Mouse (Mus musculus): ENCODE results near the gene Bricd5.
"Not testable (repeated sequence)": the region's sequence is repeated elsewhere in the genome, so short reads cannot be mapped to it uniquely, and the experiment has no call there.

Gene Bricd5

DNA sequence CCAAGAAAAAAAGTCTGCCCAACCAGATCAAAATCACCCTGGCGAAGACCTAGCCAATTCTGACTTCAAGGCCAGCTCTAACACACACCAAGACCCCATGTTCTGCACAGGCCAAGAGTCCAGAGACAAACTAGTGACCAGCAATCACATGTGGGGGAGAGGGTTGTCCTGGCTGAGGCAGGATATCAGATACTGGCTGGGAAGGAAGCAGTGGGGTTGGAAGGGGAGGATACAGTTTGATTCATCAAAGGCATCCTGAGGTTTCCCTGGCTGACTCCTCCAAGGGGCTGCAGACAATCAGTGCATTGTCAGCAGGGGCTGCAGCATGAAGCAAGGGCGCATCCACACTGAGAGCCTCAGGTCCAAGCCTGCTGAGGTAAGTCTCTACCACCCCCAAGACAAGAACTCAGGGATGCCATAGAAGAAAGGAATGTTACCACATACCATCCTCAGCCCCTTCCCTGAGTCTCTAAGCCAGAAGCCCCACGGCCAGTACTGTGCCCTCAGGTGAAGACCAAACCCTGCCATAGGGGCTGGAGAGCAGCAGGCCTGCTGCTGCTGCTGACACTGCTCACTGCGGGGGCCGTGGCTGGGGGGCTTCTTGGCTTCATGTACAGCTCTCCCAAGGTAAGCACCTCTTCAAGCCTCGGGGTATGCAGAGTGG is at the start of gene Bricd5:
Gene Bricd5 (plus strand): TSS at position 273 of the 664 bp plus-strand sequence.
- DNase-seq (ENCODE audit: low spot score in 2 of 2), result no peak

DNA sequence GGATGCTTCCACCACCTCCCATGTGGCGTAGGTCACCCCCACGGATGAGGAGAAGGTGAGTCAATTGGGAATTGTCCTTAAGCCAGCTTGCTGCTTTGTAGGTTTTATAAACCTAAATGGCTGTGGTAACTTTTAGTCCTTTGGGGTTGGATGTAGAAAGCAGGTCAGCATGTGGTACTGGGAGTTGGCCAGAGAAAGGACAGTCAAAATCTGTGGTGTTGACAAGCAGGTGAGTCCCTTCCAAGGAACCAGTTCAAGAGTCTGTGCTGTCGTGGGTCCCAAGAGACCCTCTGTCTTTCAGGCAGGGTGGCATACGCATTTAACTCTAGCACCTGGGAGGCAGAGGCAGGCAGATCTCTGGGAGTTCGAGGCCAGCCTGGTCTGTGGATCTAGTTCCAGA is 49.2 kb upstream of the Bricd5 start:
- DNase-seq (ENCODE audit: low spot score in 2 of 2), result no peak

DNA sequence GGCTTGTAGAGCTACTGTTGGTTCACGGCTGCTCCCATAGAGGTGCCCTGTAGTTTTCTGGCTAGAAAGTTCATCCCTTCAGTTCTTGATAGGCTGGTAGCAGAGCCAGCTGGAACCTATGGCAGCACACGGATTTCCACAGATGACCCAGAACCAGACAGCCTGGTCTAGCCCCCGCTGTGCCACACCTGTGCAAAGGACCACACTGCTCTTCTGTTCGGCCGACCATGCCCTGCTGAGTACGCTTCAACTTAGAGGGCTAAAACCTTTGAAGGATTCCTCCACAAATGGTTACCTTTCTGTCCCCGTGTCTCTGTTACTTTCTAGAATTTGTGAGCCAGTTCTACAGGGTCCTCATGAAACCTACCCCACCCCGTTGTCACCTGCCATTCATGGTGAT is 48.4 kb upstream of the Bricd5 start:
- not testable (repeated sequence) for DNase-seq (ENCODE audit: low spot score in 2 of 2)

DNA sequence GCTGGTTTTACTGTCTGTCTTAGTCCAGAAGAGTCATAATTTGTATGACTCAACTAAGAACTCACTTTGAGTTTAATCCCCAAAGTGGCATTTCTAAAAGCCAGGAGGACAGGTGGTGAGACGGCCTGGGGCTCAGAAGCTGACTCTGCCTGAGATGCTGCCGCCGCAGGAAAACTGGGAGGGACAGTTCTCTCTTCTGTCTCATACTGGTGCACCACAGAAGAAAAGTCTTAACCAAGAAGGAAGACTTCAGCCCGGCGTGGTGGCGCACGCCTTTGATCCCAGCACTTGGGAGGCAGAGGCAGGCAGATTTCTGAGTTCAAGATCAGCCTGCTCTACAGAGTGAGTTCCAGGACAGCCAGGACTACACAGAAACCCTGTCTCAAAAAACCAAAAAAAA is 47.8 kb upstream of the Bricd5 start:
- DNase-seq (ENCODE audit: low spot score in 2 of 2), result no peak

DNA sequence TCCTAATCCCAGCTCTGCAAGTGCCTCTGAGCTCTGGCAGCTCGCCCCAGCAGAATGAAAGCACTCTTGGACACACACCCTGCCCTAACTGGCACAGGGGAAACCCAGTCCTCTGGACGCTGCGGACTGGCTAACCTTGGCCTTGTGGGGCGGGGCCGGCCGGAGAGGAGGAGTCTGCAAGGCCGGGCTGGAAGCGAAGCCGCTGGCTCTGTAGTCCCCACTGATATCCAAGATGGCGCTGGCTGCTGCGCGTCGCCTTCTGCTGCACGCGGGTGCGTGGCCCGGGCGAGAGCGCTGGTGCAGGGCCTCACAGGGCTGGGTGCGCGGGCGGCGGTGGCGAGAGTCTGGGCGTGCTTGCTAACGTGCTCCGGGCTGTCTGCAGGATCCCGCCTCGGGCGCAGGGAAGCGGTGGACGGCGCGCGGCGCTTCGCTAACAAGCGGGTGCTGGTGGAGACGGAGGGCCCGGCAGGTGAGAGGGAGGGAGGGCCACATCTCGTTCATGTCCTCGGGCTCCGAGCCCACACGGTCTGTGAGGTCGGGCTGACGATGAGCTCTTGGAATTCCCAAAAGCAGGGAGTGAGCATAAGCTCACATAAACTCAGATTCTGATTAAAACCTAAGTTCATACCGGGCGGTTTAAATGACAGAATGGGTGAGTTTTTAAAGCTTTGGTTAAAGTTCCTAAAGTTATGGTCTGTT is 47.1 kb upstream of the Bricd5 start, which contains the start of gene Eci1:
Gene Eci1 (plus strand): TSS at position 171 of the 699 bp plus-strand sequence.
- DNase-seq (ENCODE audit: low spot score in 2 of 2), result peak; percentile 87 to 89

DNA sequence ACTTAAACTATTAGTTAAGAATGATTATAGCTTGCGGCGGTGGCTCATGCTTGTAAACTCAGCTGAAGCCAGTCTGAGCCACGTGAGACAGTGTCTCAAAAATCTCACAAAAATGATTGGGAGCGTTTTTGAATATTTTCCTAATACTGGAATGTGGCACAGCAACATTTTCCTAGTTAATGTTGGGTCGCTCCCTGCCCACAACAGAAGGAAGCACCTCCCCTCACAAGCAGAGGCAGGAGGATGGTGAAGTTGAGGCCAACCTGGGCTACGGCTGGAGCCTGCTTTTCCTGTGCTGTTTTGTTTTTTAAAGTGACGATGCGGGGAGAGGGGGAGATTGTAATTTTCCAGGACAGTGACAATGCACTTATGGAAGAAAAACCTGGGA is 46.5 kb upstream of the Bricd5 start:
- DNase-seq (ENCODE audit: low spot score in 2 of 2), result no peak

DNA sequence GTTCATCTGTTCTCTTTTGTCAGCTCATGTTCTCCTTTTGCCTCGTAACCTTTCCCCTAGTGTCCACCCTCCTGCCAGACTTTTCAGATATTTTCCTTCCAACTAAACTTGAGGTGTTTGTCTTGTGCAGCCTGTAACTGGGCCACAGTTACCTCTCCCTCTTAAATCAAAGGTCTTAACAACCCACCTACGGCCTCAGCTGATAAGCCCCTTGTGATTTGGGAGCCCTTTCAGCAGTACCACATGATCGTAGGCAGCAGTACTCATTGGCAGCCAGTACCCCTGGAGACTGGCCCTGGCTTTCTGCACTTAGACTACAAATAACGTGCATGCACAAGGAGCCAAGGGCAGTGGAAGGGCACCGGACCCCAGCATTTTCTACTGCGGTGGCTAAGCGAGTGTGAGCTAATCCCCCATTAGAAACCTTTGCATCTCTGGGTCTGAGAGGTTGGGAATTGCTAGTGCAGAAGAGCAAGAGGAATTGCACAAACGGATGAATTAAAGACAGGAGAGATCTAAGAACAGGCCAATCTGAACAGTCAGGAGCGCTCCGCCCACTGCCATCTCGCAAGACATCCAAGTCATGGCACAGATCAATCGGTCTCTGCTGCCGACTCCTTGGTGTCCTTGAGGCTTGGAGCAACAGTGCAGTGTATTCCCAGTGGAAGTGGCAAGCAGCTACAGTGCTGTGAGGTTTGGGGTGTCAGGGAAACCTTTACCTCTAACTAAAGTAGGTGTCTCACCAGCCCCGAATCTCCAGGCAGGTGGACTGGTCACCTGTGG is 44.3 kb upstream of the Bricd5 start:
- DNase-seq (ENCODE audit: low spot score in 2 of 2), result no peak

DNA sequence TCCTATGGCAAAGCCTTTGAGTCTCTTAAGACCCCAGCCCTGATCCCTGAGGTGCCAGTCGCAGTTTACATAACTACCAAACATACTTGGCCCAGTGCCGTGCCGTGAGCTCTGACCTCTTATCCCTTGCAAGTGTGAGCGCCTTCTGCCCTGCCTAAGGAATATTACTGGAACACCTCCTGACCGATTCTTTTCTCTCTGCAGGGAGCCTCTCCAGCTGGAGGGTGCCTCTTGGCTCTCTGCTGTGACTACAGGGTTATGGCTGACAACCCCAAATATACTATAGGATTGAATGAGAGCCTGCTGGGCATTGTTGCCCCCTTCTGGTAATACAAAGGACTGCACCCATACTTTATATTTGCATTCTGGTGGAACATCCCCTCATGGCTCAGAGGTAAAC is 36.7 kb upstream of the Bricd5 start:
- DNase-seq (ENCODE audit: low spot score in 2 of 2), result peak in 1 of 2 experiments; percentile 55

DNA sequence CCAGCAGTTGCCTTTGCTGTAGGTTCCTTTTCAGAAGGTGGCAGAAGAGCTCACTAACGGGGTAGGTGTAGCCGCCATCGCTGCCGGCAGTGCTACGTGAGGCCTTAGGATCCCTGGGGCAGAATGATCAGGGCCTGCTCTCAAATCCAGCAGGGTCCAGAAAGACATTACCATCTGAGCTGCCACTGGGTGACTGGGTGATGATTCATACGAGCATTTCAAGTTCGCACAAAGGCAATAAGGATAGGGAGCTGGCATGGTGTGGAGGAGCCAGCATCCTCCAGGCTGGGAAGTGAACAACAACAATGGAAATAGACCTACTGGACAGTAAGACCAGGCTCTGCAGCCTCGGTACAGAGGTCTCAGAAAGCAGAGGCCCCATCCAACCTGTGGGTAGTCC is 33.3 kb upstream of the Bricd5 start:
- no peak for DNase-seq (ENCODE audit: low spot score in 2 of 2)

DNA sequence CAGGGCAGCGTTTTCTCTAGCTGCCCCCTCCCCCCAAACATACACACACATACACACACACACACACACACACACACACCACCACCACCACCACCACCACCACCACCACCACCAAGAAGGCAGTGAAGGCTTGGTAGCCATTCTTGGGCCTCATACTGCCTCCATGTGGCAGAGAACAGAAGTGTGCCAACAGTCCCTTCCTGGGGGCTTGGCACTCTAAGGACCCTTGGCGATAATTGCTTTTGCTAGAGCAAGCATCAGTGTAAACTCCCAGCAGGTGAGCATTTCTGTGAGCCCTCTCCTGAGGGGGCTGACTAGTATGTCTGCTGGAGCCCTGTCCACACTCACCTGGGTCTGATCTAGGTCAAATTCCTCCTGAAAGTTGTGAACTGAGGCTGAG is 32.5 kb upstream of the Bricd5 start:
- DNase-seq (ENCODE audit: low spot score in 2 of 2), result no peak

DNA sequence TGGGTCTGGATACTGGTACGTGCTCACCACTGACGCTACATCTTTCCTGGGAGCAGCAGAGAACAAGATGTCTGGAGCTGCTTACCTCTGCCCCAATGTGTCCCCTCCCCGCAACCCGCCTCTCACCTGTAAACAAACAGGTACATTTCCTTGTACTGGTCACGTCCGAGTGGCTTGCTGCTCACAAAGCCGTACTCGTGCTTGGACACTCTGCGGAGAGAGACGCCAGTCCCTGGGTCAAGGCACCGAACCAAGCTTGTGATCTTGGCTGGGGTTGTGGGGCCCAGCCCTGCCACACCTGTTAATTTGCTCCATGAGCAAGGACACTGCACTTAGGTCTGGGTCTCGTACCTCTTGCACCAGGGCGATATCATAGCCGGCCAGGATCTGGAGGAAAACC is 31.6 kb upstream of the Bricd5 start:
- no peak for DNase-seq (ENCODE audit: low spot score in 2 of 2)

DNA sequence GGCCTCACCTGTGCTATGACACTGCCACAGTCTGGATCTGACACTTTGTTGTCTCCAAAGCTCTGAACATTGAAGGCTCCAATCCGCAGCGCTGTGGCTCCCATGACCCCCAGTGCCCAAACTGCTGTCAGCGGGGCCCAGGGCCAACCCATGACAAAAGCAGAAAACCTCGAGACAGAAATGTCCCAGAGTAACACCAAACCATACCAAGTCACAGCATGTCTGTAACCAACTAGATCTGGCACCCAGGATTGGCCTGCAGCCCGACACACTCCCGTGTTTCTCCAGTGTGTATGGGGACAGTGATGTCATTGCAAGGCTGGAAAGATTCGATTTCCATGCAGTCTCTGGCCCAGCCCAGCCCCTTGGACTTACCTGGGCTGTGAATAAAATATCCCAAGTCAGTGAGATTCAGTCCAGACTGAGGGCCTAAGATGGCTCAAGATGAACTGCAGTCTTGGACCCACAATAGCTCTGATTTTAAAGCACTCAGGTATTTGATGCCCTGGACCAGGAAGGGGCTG is 31.0 kb upstream of the Bricd5 start, which contains the start of gene Dnase1l2:
Gene Dnase1l2 (minus strand): TSS at position 474 of the 524 bp plus-strand sequence.
- no peak for DNase-seq (ENCODE audit: low spot score in 2 of 2)

DNA sequence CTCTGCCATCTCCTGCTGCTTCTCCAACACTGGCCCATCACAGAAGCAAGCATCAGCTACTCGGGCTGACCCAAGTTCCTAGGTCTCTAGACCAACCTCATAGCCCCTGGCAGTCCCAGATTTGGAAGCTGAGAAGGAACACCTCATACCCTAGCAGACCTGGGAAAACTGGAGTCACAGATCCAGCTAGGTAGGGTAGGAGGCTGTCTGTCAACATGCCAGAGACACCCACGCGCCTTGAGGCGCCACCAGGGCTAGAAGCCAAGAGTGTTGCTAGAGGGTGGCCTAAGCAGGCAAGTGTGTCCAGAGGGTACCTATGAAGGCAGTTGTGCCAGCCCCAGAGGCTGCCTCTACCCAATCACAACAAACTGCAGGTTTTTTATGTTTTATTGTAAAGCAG is 30.3 kb upstream of the Bricd5 start:
- peak; percentile 45 to 50 for DNase-seq (ENCODE audit: low spot score in 2 of 2)

DNA sequence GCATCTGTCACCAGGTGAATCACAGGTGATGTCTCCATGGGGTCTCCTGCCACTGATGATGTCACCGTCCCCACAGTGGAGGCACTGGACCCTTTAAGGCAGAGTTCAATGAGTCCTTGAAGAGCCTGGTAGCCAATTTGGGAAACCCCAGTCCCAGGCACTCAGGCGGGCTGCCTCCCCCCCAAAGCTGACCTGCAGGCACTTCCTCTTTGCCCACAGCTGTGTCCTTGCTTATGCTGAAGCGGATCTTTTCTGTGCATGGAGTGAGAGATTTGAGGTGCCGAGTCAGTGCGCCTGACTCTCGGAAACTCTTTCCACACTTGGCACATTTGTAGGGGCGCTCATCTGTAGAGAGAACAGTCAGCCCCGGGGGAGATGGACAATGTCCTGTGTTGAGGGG is 27.1 kb upstream of the Bricd5 start:
- DNase-seq (ENCODE audit: low spot score in 2 of 2), result no peak

DNA sequence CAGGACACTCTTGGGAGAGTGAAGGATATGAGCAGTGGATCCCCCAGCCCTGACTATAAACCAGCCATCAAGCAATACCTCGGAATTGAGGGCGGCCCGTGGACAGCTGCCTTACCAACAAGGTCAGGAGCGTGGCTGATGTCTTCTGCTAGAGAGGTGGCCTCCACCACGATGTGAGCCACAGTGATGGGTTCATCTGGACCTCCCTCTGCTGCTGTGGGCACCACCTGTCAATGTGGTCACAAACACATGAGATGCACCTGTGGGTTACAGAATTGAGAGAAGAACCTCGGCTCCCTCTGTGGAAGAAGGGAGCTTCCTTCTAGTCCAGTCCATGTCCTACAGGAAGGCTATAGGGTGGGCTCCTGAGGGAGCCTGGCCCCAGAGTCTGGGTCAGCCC is 24.2 kb upstream of the Bricd5 start:
- no peak for DNase-seq (ENCODE audit: low spot score in 2 of 2)

DNA sequence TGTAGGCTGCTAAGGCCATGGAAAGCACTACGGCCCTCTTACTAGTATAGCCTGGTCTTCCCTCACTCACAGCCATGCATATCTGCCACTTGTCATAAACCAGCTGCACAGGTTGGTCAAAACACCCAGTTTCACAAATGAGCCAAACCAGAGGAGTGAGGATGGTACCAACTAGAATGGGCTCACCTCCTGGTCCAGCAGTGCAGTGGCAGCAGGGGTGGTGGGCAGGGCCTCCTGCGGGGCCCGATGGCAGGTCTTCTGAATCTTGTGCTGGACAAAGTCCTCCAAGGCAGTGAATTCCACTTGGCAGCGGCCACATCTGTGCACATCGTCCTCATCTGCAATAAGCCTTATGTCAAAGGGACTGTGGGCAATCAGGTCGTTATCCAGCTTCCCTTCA is 22.5 kb upstream of the Bricd5 start:
- DNase-seq (ENCODE audit: low spot score in 2 of 2), result no peak

DNA sequence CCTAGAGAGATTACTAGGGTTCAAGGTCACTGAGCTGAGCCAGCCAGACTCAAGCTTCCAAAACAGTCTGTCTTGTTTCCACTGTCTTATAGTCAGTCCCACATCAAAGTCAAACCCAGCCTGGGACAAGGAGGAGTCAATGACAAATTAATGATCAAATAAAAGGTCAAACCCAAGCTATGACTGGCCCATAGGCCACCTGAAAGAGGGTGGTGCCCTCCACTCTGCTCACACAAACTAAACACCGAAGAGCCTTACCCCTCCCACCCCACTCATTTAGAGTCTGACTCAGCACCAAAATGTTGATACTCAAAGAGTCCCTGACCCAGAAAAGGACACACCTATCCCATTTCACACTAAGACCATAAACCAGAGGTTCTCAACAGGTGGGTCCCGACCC is 20.3 kb upstream of the Bricd5 start:
- no peak for DNase-seq (ENCODE audit: low spot score in 2 of 2)

DNA sequence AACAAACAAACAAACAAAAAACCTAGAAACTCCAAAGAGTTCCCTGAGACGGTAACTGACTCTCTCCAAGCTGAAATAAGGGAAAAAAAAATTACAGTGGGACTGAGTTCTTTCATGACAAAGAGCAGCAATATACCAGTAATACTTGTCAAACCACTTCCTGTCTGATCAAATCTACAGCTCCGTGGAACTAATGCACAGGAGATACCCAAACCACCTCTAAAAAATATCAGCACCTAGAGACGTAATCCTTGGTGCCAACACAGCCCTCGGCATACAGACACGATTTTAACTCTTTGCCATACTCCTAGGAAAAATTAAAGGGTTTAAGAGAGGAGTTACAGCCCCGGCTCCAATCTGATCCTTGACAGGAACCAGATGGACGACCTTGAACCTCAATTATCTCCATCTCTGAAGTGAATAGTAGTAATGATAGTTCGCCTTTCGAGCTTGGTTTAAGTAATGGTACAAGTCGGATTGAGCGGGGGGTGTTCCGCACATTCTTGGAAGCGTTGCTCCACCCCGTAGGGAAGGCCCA is 19.4 kb upstream of the Bricd5 start:
- no peak for DNase-seq (ENCODE audit: low spot score in 2 of 2)

DNA sequence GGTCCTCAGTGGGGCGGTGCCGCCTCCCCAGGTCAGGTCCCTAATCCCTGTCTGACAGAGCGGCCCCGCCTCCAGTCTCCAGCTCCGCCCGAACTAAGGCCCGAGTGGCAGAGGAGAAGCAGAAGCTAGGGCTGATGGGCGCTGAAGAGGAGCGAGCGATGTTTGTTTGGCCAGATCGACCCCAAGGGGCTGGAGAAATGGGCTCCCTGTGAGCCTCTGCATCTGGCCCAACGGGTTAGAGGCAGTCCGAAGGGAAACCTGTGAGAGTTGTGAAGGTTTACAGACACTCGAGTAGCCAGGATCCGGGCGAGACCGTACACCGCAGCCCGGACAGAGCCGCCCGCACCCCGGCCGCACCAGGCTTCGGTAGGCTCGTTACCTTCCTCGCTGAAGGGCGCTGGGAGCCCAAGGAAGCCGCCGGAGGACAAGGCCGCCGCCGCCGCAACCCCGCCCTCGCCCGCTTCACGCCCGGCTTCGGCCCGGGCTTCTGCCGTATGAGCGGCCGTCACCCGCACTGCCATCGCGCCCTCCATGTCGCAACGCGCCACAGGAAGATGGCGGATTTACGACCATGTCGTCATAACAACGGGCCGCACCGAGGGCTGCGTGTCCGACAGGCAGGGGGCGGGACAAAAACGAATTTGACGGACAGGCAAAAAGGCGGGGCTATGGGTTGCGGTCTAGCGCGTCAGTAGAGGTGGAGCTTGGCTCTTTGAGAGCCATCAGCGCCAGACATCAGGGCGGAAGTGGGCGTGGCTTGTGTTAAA is 18.7 kb upstream of the Bricd5 start:
- DNase-seq (ENCODE audit: low spot score in 2 of 2), result peak; percentile 99

DNA sequence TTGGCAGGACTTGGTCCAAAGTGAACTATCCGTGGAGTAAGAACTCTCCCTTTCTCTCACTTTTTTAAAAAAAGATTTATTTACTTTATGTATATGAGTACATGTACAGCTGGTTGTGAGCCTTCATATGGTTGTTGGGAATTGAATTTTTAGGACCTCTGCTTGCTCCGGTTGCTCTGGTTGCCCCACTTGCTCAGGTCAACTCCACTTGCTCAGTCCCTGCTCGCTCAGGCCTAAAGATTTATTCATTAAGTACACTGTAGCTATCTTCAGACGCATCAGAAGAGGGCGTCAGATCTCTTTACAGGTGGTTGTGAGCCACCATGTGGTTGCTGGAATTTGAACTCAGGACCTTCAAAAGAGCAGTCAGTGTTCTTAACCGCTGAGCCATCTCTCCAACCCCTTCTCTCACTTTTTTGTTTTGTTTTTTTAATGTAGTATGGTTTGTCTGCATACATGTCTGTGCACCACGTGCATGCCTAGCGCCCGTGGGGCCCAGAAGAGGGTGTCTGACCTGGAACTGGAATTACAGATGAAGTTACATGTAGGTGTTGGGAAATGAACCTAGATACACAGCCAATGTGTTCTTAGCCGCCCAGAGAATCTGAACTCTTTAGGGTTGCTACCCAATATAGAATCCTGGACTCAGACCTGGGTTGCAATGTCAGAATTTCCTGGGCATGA is 18.0 kb upstream of the Bricd5 start:
- not testable (repeated sequence) for DNase-seq (ENCODE audit: low spot score in 2 of 2)

DNA sequence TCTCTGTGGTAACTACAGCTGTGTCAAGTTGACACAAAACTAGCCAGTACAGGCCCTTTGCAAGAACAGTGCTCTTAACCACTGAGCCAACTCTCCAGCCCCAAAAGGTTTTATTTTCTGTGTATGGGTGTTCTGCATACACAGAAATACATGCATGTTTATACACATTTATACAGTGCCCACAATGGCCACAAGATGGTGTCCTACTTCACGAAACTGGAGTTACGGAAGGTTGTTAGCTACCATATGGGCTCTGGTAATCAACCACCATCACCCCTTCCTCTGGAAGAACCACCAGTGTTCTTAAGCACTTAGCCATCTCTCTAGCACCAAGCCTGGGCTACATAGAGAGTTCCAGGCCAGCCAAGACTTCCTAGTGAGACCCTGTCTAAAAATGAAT is 12.1 kb upstream of the Bricd5 start:
- no peak for DNase-seq (ENCODE audit: low spot score in 2 of 2)
